Mouse (Mus musculus) liver, embryonic 14.5 days (tissue): Measurements from ENCODE around the gene Kdm2a.

ENCODE experiments used
- CTCF ChIP-seq: IDR thresholded peaks from 2 replicates; pipeline ENCODE4 v1.5.1; 2016; ENCODE audit warnings: antibody characterized with exemption, low read depth, control low read depth
- EP300 ChIP-seq: IDR thresholded peaks from 2 replicates; pipeline ENCODE4 v1.6.1; 2016; ENCODE audit warnings: antibody characterized with exemption, low read depth

DNA sequence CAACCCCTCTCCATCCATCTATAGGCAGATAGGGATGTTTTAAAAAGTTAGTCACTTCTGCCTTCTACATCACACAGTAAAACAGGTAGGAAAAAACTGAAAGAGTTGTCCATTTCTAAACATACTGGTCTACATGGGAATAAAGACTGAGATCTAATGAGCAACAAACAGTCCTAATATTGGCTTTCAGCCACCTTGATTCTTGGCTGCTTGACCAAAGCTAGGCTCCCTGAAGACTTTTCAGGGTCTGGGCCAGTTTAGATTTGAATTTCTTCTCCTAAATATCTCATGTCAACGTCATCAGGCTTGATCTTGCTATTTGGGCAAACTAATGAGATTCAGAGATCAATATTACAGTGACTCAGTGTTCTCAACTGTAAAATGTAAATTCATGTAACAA, 71.2 kb downstream of the Kdm2a start:
- no peak for TF ChIP-seq CTCF
- no peak for TF ChIP-seq EP300
